Mouse (Mus musculus) thymus, adult 2 months (tissue): ENCODE results near the gene Mad1l1.

ENCODE experiments used
- CTCF ChIP-seq: fragments of 200-500 bp; IDR thresholded peaks from 2 replicates; pipeline ENCODE4 v1.5.1; 2012; ENCODE audit warnings: mild to moderate bottlenecking, control low read depth, low read length, moderate library complexity, borderline replicate concordance; ENCODE audit not compliant: control insufficient read depth, poor library complexity, insufficient read depth; ENCODE audit errors: extremely low read depth
- POLR2A ChIP-seq: fragments of 200-500 bp; IDR thresholded peaks from 2 replicates; pipeline ENCODE4 v1.6.1; 2012; ENCODE audit warnings: mild to moderate bottlenecking, low read length, control low read depth, moderate library complexity; ENCODE audit not compliant: control insufficient read depth, poor library complexity, insufficient read depth; ENCODE audit errors: extremely low read depth

DNA sequence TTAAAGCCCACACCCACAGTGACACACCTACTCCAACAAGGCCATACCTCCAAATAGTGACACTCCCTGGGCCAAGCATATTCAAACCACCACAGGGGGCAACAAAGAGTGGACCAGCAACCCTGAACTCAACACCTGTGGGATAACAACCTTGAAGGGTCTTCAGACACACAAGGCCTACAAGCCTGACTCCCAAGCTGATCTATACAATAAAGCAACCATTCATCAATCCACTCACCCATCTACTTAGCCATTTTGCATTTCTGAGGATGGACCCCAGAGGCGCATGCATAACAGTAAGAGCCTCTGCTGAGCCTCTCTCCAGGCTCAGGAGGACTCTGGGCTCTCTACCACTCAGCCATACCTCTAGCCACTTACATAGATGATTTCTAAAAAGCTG is 304.5 kb downstream of the Mad1l1 start:
- TF ChIP-seq CTCF, result no peak
- TF ChIP-seq POLR2A, result no peak
